Mouse (Mus musculus) liver, embryonic 14.5 days (tissue): Measurements from ENCODE around the gene Mtfr1l.

Experiments
- CTCF ChIP-seq: IDR thresholded peaks from 2 replicates; pipeline ENCODE4 v1.5.1; 2016; ENCODE audit warnings: antibody characterized with exemption, low read depth, control low read depth
- EP300 ChIP-seq: IDR thresholded peaks from 2 replicates; pipeline ENCODE4 v1.6.1; 2016; ENCODE audit warnings: antibody characterized with exemption, low read depth

DNA sequence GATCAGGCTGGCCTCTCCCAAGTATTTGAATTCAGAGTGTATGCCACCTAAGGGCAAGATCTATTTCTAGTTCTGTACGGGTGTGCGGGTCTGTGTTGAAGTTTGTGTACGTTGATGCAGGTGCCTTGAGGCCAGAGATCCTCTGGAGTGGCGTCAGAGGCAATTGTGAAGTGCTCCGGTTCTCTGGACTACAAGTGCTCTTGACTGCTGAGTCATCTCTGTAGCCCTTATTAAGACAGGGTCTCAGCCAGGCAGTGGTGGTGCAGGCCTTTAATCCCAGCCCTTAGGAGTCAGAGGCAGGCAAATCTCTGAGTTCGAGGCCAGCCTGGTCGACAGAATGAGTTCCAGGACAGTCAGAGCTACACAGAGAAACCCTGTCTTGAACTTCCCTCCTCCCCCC lies 19.6 kb downstream of the Mtfr1l start:
- TF ChIP-seq EP300 (no peak), CTCF (no peak)
